Mouse (Mus musculus) kidney, embryonic 16.5 days (tissue): ENCODE measurements at regions not wholly inside any gene's neighbourhood (a gene's known extent, or its start where the extent isn't known, plus 50 kb on each side); places are given as distances from the start of the nearest gene placed in this dataset.

ENCODE experiments used
- ATAC-seq: fragments of 200-750 bp; cut with Nextera tagmentation; 2 replicates; pipeline ENCODE4 v1.8.0; 2017; ENCODE audit warnings: moderate TSS enrichment; ENCODE audit not compliant: low FRiP score, low TSS enrichment
- H3K27ac ChIP-seq: fragments of 300-500 bp; sonication (generic); 2 replicates; pipeline ENCODE4 v1.5.1; 2014; ENCODE audit warnings: low read length
- H3K27me3 ChIP-seq: fragments of 300-500 bp; sonication (generic); 2 replicates; pipeline ENCODE4 v1.6.1; 2014; ENCODE audit warnings: low read length, control low read depth, mixed read lengths; ENCODE audit not compliant: insufficient read depth
- H3K36me3 ChIP-seq: fragments of 300-500 bp; sonication (generic); 2 replicates; pipeline ENCODE4 v1.6.1; 2014; ENCODE audit warnings: low read length, control low read depth, mixed read lengths; ENCODE audit not compliant: insufficient read depth
- H3K4me1 ChIP-seq: fragments of 300-500 bp; sonication (generic); 2 replicates; pipeline ENCODE4 v1.6.1; 2014; ENCODE audit warnings: low read length, control low read depth, mixed read lengths; ENCODE audit not compliant: insufficient read depth
- H3K4me2 ChIP-seq: fragments of 300-500 bp; sonication (generic); replicated peaks from 2 replicates; pipeline ENCODE4 v1.6.1; 2014; ENCODE audit warnings: low read depth, low read length
- H3K4me3 ChIP-seq: fragments of 300-500 bp; sonication (generic); 2 replicates; pipeline ENCODE4 v1.5.1; 2014; ENCODE audit warnings: mild to moderate bottlenecking, low read length
- H3K9ac ChIP-seq: fragments of 300-500 bp; sonication (generic); replicated peaks from 2 replicates; pipeline ENCODE4 v1.6.1; 2014; ENCODE audit warnings: low read length
- H3K9me3 ChIP-seq: fragments of 300-500 bp; sonication (generic); 2 replicates; pipeline ENCODE4 v1.6.1; 2016; ENCODE audit warnings: low read length, control low read depth
- WGBS: fragments of 180-500 bp; shearing (Covaris S2); extraction: QIAGEN DNeasy Blood & Tissue Kit; methylation state at CpG from one replicate; pipeline ENCODE4 v1.1.7; 2014; 5-methylcytosine and 5-hydroxymethylcytosine counted together

GRCm38 (mm10) chr6:98704887-98705622 is 362.5 kb upstream of the Gm765 start:
- Histone ChIP-seq H3K27ac (no peak overlapping the region), H3K36me3 (no peaks in the 10 kb centered on the region), H3K9ac (no peak overlapping the region), H3K4me1 (no peaks in the 10 kb centered on the region), H3K4me3 (no peak overlapping the region), H3K27me3 (no peaks in the 10 kb centered on the region), H3K4me2 (no peak overlapping the region), H3K9me3 (no peaks in the 10 kb centered on the region)
- 55% methylated on average over 14 of the region's 14 CpGs for WGBS
- no peak for ATAC-seq

GRCm38 (mm10) chr6:98697571-98697970 is 355.0 kb upstream of the Gm765 start:
- 83% methylated on average over 7 of the region's 7 CpGs for WGBS
- H3K36me3 ChIP-seq = no peaks in the 10 kb centered on the region
- H3K4me2 ChIP-seq = no peak overlapping the region
- no peak for ATAC-seq
- H3K4me1 ChIP-seq = no peaks in the 10 kb centered on the region
- H3K27me3 ChIP-seq = no peaks in the 10 kb centered on the region; the same call in 1 of the 2 replicates
- no peak overlapping the region for H3K4me3 ChIP-seq
- no peak overlapping the region for H3K27ac ChIP-seq
- H3K9ac ChIP-seq = no peak overlapping the region
- H3K9me3 ChIP-seq = no peaks in the 10 kb centered on the region

GRCm38 (mm10) chr6:98693411-98693810 is 350.9 kb upstream of the Gm765 start:
- Histone ChIP-seq H3K4me2 (no peak overlapping the region), H3K27me3 (no peaks in the 10 kb centered on the region; the same call in 1 of the 2 replicates), H3K9me3 (no peaks in the 10 kb centered on the region), H3K27ac (no peak overlapping the region), H3K9ac (no peak overlapping the region), H3K36me3 (no peaks in the 10 kb centered on the region), H3K4me1 (no peaks in the 10 kb centered on the region), H3K4me3 (no peak overlapping the region)
- no peak for ATAC-seq
- WGBS = 82% methylated on average over 8 of the region's 8 CpGs

GRCm38 (mm10) chr6:98690133-98690532 is 347.6 kb upstream of the Gm765 start:
- no peaks in the 10 kb centered on the region for H3K36me3 ChIP-seq
- H3K27ac ChIP-seq = no peak overlapping the region
- no peaks in the 10 kb centered on the region for H3K4me1 ChIP-seq
- H3K9ac ChIP-seq = no peak overlapping the region
- H3K4me2 ChIP-seq = no peak overlapping the region
- no peak for ATAC-seq
- no peak overlapping the region for H3K4me3 ChIP-seq
- 37% methylated on average over 9 of the region's 9 CpGs for WGBS
- no peaks in the 10 kb centered on the region for H3K27me3 ChIP-seq
- no peaks in the 10 kb centered on the region for H3K9me3 ChIP-seq

GRCm38 (mm10) chr6:98689395-98689794 is 346.8 kb upstream of the Gm765 start:
- 91% methylated on average over 3 of the region's 3 CpGs for WGBS

GRCm38 (mm10) chr6:98688624-98689023 is 346.1 kb upstream of the Gm765 start:
- 89% methylated on average over 2 of the region's 2 CpGs for WGBS
- H3K9me3 ChIP-seq = no peaks in the 10 kb centered on the region
- no peak for ATAC-seq
- H3K9ac ChIP-seq = no peak overlapping the region
- no peak overlapping the region for H3K4me2 ChIP-seq
- no peaks in the 10 kb centered on the region for H3K4me1 ChIP-seq
- no peak overlapping the region for H3K27ac ChIP-seq
- no peaks in the 10 kb centered on the region for H3K27me3 ChIP-seq
- no peaks in the 10 kb centered on the region for H3K36me3 ChIP-seq
- no peak overlapping the region for H3K4me3 ChIP-seq

More at GRCm38 (mm10) chr6:98689395-98689794, 346.8 kb upstream of the Gm765 start:
- no peaks in the 10 kb centered on the region for H3K36me3 ChIP-seq
- no peak for ATAC-seq
- H3K4me2 ChIP-seq = no peak overlapping the region
- no peak overlapping the region for H3K9ac ChIP-seq
- H3K4me1 ChIP-seq = no peaks in the 10 kb centered on the region
- no peak overlapping the region for H3K27ac ChIP-seq
- H3K9me3 ChIP-seq = no peaks in the 10 kb centered on the region
- H3K4me3 ChIP-seq = no peak overlapping the region
- H3K27me3 ChIP-seq = no peaks in the 10 kb centered on the region

- H3K4me2 ChIP-seq = peak overlapping the region; percentile 26; the same call in 1 of the 2 replicates
- H3K4me3 ChIP-seq = no peak overlapping the region
- H3K27ac ChIP-seq = no peak overlapping the region
- no peaks in the 10 kb centered on the region for H3K27me3 ChIP-seq
- H3K4me1 ChIP-seq = peaks cover 8% of the 10 kb centered on the region
- no peaks in the 10 kb centered on the region for H3K9me3 ChIP-seq
- no peaks in the 10 kb centered on the region for H3K36me3 ChIP-seq
- WGBS = 12% methylated on average over 11 of the region's 11 CpGs
- no peak for ATAC-seq
- no peak overlapping the region for H3K9ac ChIP-seq
Measured at GRCm38 (mm10) chr6:98666388-98666989, 323.9 kb upstream of the Gm765 start.

- no peak overlapping the region for H3K4me3 ChIP-seq
- no peaks in the 10 kb centered on the region for H3K9me3 ChIP-seq
- ATAC-seq = no peak
- H3K9ac ChIP-seq = no peak overlapping the region
- WGBS = 60% methylated on average over 3 of the region's 3 CpGs
- H3K36me3 ChIP-seq = no peaks in the 10 kb centered on the region
- no peak overlapping the region for H3K4me2 ChIP-seq
- no peaks in the 10 kb centered on the region for H3K27me3 ChIP-seq
- no peaks in the 10 kb centered on the region for H3K4me1 ChIP-seq
- H3K27ac ChIP-seq = no peak overlapping the region
Measured at GRCm38 (mm10) chr6:98651827-98652226, 309.3 kb upstream of the Gm765 start.

- Histone ChIP-seq H3K27ac (no peak overlapping the region), H3K36me3 (no peaks in the 10 kb centered on the region), H3K27me3 (no peaks in the 10 kb centered on the region), H3K9ac (no peak overlapping the region), H3K9me3 (no peaks in the 10 kb centered on the region), H3K4me1 (no peaks in the 10 kb centered on the region), H3K4me3 (no peak overlapping the region), H3K4me2 (no peak overlapping the region)
- no peak for ATAC-seq
Measured at GRCm38 (mm10) chr6:98651315-98651714, 308.8 kb upstream of the Gm765 start.

GRCm38 (mm10) chr6:98640316-98640715 is 297.8 kb upstream of the Gm765 start:
- WGBS = 92% methylated on average over 5 of the region's 5 CpGs
- ATAC-seq = no peak
- no peaks in the 10 kb centered on the region for H3K4me1 ChIP-seq

More at GRCm38 (mm10) chr6:98640316-98640715, 297.8 kb upstream of the Gm765 start:
- H3K9ac ChIP-seq = no peak overlapping the region
- no peak overlapping the region for H3K4me2 ChIP-seq
- H3K27me3 ChIP-seq = no peaks in the 10 kb centered on the region
- H3K4me3 ChIP-seq = no peak overlapping the region
- no peaks in the 10 kb centered on the region for H3K9me3 ChIP-seq
- no peaks in the 10 kb centered on the region for H3K36me3 ChIP-seq
- H3K27ac ChIP-seq = no peak overlapping the region
